Mouse (Mus musculus) kidney, embryonic 16.5 days (tissue): ENCODE measurements around the gene Mdn1. TPM values are rescaled to one million over a fixed set of nuclear protein-coding genes. Genes with fewer than 3 reads are reported as not detected.

Experiments used
- ATAC-seq: fragments of 200-750 bp; cut with Nextera tagmentation; 2 replicates; pipeline ENCODE4 v1.8.0; 2017; ENCODE audit warnings: moderate TSS enrichment; ENCODE audit not compliant: low FRiP score, low TSS enrichment
- H3K27ac ChIP-seq: fragments of 300-500 bp; sonication (generic); 2 replicates; pipeline ENCODE4 v1.5.1; 2014; ENCODE audit warnings: low read length
- H3K27me3 ChIP-seq: fragments of 300-500 bp; sonication (generic); 2 replicates; pipeline ENCODE4 v1.6.1; 2014; ENCODE audit warnings: low read length, control low read depth, mixed read lengths; ENCODE audit not compliant: insufficient read depth
- H3K36me3 ChIP-seq: fragments of 300-500 bp; sonication (generic); 2 replicates; pipeline ENCODE4 v1.6.1; 2014; ENCODE audit warnings: low read length, control low read depth, mixed read lengths; ENCODE audit not compliant: insufficient read depth
- H3K4me1 ChIP-seq: fragments of 300-500 bp; sonication (generic); 2 replicates; pipeline ENCODE4 v1.6.1; 2014; ENCODE audit warnings: low read length, control low read depth, mixed read lengths; ENCODE audit not compliant: insufficient read depth
- H3K4me2 ChIP-seq: fragments of 300-500 bp; sonication (generic); replicated peaks from 2 replicates; pipeline ENCODE4 v1.6.1; 2014; ENCODE audit warnings: low read depth, low read length
- H3K4me3 ChIP-seq: fragments of 300-500 bp; sonication (generic); 2 replicates; pipeline ENCODE4 v1.5.1; 2014; ENCODE audit warnings: mild to moderate bottlenecking, low read length
- H3K9ac ChIP-seq: fragments of 300-500 bp; sonication (generic); replicated peaks from 2 replicates; pipeline ENCODE4 v1.6.1; 2014; ENCODE audit warnings: low read length
- H3K9me3 ChIP-seq: fragments of 300-500 bp; sonication (generic); 2 replicates; pipeline ENCODE4 v1.6.1; 2016; ENCODE audit warnings: low read length, control low read depth
- WGBS: fragments of 180-500 bp; shearing (Covaris S2); extraction: QIAGEN DNeasy Blood & Tissue Kit; methylation state at CpG from one replicate; pipeline ENCODE4 v1.1.7; 2014; 5-methylcytosine and 5-hydroxymethylcytosine counted together
- polyA plus RNA-seq: library from polyadenylated mRNA; unstranded; fragments of >200 nt; fragmentation: Nextera tagmentation; extraction: Ambion mirVana; gene quantifications from 2 replicates; pipeline ENCODE4 v1.2.1, GENCODE M21; 2015

Mdn1 gene
- polyA plus RNA-seq, 1 experiment from 2014 or later: 12.1 TPM

DNA sequence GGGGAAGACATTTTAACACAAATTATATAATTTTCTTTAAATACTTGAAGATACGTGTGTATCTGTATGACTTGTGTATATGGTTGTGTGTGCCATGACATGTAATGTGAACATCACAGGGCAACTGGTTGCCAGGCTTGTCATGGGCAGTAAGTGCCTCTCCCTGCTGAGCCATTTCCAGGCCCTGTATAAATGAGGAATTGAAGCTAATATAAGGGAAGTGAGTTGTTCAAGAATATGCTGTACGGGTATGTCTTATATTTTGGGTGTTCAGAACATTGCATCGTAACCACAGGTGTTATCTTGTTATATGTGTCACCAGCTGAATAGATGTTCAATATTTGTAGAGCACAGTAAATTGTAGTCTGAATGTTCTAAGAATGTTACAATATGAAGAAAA, 20.6 kb downstream of the Mdn1 start:
- H3K36me3 ChIP-seq: peaks cover 56% of the 10 kb centered on the region

DNA sequence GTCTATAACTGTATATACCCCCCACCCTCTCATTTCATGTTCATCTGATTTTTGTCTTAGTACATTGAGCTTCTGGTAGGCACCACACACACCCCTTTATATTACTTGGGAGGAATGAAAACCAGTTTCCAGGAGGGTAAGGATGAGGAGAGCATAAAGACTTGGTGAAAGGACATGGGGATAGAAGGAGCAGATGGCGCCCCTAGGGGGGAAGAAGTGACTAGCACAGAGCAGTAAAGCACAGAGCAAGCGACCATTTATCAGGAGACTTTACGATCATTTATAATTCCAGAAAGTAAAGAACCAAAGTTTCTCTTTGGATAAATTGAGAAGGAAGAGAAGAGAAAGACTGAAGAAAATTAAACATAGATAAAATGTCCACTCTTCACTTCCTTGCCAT, 23.9 kb downstream of the Mdn1 start:
- 73% methylated on average over 3 of the region's 3 CpGs for WGBS

More for the DNA sequence above, 20.6 kb downstream of the Mdn1 start:
- Histone ChIP-seq H3K9me3 (no peaks in the 10 kb centered on the region), H3K27me3 (no peaks in the 10 kb centered on the region), H3K9ac (no peak overlapping the region), H3K4me1 (no peaks in the 10 kb centered on the region), H3K4me3 (no peak overlapping the region), H3K27ac (no peak overlapping the region), H3K4me2 (no peak overlapping the region)
- ATAC-seq: no peak
- whole genome bisulfite sequencing: 90% methylated on average over 3 of the region's 3 CpGs

DNA sequence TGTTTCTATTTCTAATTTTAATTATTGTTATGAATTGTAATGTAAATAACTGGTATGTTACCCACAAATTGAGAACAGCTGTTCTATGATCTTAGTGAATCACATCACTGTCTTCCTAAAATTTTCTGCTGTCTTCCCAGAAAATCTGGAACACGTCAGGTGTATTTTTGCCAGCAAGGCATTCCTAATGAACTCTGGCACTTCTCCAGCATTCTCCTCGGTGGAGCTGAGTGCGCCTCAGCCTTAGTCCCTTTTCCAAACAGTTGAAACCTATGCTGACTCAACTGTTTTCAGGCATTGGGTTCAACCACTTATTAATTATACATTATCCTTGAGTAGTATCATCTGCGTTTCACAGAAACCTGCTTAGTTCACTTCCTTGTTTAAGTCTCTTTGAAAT, 25.6 kb downstream of the Mdn1 start:
- ATAC-seq: no peak
- Histone ChIP-seq H3K27me3 (no peaks in the 10 kb centered on the region), H3K4me1 (no peaks in the 10 kb centered on the region), H3K4me2 (no peak overlapping the region), H3K36me3 (peaks cover 49% of the 10 kb centered on the region), H3K4me3 (no peak overlapping the region), H3K27ac (no peak overlapping the region), H3K9me3 (no peaks in the 10 kb centered on the region), H3K9ac (no peak overlapping the region)
- 73% methylated on average over 4 of the region's 4 CpGs for WGBS

More for the DNA sequence above, 23.9 kb downstream of the Mdn1 start:
- Histone ChIP-seq H3K27ac (no peak overlapping the region), H3K4me1 (no peaks in the 10 kb centered on the region), H3K4me2 (no peak overlapping the region), H3K27me3 (no peaks in the 10 kb centered on the region), H3K36me3 (peaks cover 55% of the 10 kb centered on the region), H3K9ac (no peak overlapping the region), H3K4me3 (no peak overlapping the region), H3K9me3 (no peaks in the 10 kb centered on the region)
- no peak for ATAC-seq

DNA sequence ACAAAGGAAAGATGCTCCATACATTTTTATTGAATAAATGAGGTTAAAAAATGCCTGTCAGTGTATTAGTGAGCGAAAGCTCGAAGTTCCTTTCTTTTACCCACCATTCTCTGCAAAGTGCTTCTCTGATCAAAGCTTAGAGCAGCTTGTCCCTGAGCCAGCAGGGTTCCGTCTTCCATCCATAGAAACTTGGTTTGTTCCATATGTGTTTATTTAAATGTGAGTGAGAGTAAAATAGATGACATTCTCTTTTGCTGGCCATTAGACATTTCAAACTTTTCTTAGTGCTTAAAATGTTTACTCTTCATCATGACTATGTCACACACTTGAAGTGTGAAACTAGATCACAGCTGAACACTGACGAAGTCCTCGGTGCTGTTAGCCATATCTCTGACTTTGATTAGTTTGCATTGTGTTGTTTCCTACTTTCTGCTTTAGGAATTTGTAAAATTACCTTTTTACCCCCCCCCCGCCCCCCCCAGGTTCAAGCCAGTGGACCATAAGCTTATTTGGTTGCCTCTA, 26.2 kb downstream of the Mdn1 start:
- H3K36me3 ChIP-seq: peaks cover 48% of the 10 kb centered on the region
- no peaks in the 10 kb centered on the region for H3K4me1 ChIP-seq
- H3K27me3 ChIP-seq: no peaks in the 10 kb centered on the region
- H3K4me2 ChIP-seq: no peak overlapping the region
- 91% methylated on average over 6 of the region's 6 CpGs for WGBS
- ATAC-seq: no peak
- no peaks in the 10 kb centered on the region for H3K9me3 ChIP-seq
- H3K9ac ChIP-seq: no peak overlapping the region
- H3K4me3 ChIP-seq: no peak overlapping the region
- H3K27ac ChIP-seq: no peak overlapping the region

DNA sequence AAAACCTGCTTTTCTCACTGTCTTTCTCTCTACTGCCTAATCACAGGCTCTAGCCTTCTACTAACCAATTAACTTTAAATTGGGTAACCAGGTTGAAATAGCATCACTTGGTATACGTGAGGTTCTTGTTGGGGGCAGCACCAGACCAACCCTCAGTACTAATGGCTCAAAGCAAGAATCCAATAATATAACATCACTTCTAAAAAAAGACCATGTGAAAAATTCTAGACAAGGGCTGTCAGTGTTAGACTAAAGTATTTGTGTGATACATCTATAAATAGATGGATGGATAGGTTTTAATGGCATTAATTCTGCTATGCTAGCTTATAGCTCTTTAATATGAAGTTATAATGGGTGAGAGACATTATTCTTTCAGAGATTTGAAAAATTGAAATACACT, 60.8 kb downstream of the Mdn1 start:
- H3K9ac ChIP-seq: no peak overlapping the region
- H3K9me3 ChIP-seq: no peaks in the 10 kb centered on the region
- no peak overlapping the region for H3K4me3 ChIP-seq
- no peak overlapping the region for H3K4me2 ChIP-seq
- 92% methylated on average over 1 of the region's 1 CpGs for WGBS
- no peaks in the 10 kb centered on the region for H3K27me3 ChIP-seq
- no peak overlapping the region for H3K27ac ChIP-seq
- H3K4me1 ChIP-seq: no peaks in the 10 kb centered on the region
- H3K36me3 ChIP-seq: peaks cover 48% of the 10 kb centered on the region
- no peak for ATAC-seq

DNA sequence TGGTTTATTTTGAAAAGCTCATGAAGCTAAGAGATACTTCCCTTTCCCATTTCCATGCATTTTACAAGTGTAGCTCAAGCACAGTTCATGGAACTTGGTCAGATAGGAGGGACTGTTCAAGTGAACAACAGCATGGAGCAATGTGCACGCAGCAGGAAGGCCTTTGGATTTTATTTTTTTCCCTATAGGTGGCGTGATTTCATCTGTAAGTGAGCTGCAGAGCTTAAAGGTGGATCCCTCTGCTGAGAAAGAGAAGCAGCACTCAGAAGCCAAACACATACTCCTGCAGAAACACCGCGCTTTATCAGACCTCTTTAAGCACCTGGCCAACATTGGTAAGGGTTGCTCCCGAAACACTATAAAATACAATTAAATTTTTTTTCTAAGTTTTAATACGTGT, 88.5 kb downstream of the Mdn1 start:
- 89% methylated on average over 6 of the region's 6 CpGs for WGBS
- H3K9me3 ChIP-seq: no peaks in the 10 kb centered on the region

DNA sequence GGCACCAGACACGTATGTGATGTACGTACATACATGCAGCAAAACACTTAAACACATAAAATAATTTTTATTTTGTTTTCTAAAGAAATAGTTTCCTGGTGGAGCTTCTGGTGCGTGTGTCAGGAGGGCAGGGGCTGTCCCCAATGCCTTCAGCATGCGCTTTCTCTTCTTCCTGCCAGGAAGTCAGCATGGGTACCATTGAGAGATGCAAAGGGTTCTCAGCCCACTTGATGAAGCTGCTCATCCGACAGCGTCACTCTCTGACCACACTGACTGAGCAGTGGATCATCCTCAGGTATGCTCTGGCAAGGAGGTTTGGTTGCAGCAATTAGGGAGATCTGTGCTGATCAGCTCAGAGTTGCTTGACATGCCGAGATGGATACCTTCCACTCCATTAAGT, 91.5 kb downstream of the Mdn1 start:
- Histone ChIP-seq H3K9me3 (no peaks in the 10 kb centered on the region), H3K4me1 (no peaks in the 10 kb centered on the region), H3K4me2 (no peak overlapping the region), H3K27ac (no peak overlapping the region), H3K27me3 (no peaks in the 10 kb centered on the region), H3K9ac (no peak overlapping the region), H3K36me3 (peaks cover 74% of the 10 kb centered on the region), H3K4me3 (no peak overlapping the region)
- ATAC-seq: no peak
- WGBS: 92% methylated on average over 7 of the region's 7 CpGs

More for the DNA sequence above, 88.5 kb downstream of the Mdn1 start:
- Histone ChIP-seq H3K4me2 (no peak overlapping the region), H3K27me3 (no peaks in the 10 kb centered on the region), H3K27ac (no peak overlapping the region), H3K36me3 (peaks cover 76% of the 10 kb centered on the region), H3K4me1 (no peaks in the 10 kb centered on the region), H3K9ac (no peak overlapping the region), H3K4me3 (no peak overlapping the region)
- no peak for ATAC-seq

DNA sequence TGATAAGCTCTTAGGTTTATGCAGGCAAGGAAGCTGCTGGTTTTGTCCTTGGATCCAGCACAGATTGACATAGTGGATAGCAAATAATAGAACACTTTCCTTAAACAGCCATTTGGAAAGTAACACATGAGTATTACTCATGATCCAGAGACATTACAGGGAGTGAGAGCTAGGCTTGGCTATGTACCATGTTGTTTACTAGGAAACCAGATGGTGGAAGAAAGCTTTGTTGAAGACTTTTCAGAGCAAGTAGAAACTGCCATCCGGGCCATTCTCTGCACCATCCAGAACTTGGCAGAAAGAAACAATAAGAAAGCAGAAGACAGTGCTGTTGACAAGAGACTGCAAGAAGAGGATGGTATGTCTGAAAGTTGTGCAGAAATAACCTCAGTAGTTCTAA, 93.8 kb downstream of the Mdn1 start:
- WGBS: 97% methylated on average over 1 of the region's 1 CpGs
- Histone ChIP-seq H3K9me3 (no peaks in the 10 kb centered on the region), H3K9ac (no peak overlapping the region), H3K36me3 (peaks cover 57% of the 10 kb centered on the region), H3K4me2 (no peak overlapping the region), H3K27me3 (no peaks in the 10 kb centered on the region), H3K27ac (no peak overlapping the region), H3K4me1 (no peaks in the 10 kb centered on the region), H3K4me3 (no peak overlapping the region)
- ATAC-seq: no peak

DNA sequence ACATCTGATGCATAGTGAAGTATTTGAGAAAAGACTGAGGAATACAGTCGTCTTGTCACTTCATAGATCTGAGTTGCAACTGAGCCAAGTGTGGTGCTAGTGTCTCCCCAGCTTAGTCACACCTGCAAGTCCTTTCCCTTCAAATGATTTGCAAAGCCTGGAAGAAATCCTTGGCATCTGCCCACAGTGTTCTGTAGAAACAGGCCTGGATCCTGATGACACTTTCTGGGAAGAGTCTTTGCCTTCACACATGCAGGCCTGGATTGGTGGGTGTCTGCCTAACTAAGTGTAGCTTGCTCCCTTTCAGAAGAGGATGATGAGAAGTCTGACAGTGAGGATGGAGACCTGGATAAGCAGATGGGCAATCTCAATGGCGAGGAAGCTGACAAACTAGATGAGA, 100.5 kb downstream of the Mdn1 start:
- no peaks in the 10 kb centered on the region for H3K4me1 ChIP-seq
- H3K4me2 ChIP-seq: no peak overlapping the region
- peaks cover 58% of the 10 kb centered on the region for H3K36me3 ChIP-seq
- ATAC-seq: no peak
- no peak overlapping the region for H3K9ac ChIP-seq
- no peaks in the 10 kb centered on the region for H3K9me3 ChIP-seq
- H3K27me3 ChIP-seq: no peaks in the 10 kb centered on the region
- H3K27ac ChIP-seq: no peak overlapping the region
- WGBS: 81% methylated on average over 2 of the region's 2 CpGs
- H3K4me3 ChIP-seq: no peak overlapping the region

DNA sequence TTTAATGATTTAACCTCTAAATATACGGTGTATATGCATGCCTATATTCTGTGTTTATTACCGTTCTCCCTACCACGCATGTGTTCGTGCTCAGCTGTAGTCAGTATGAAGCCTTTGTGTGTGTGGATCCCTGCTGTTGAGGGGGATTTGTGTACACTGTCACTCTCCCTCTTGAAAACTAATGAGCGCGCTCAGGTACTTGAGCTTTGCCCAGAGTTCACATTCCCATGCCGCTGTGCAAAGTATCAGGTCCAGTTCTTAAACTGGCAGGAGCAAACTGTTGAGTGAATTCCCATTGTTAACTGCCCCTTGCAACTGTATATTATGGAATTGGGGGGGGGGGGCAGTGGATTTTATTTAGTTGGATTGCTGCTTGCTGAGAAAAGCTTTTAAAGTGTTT, 110.6 kb downstream of the Mdn1 start:
- 94% methylated on average over 7 of the region's 7 CpGs for WGBS

More for the DNA sequence above, 110.6 kb downstream of the Mdn1 start:
- Histone ChIP-seq H3K36me3 (peaks cover 45% of the 10 kb centered on the region), H3K27me3 (no peaks in the 10 kb centered on the region), H3K4me3 (no peak overlapping the region), H3K4me2 (no peak overlapping the region), H3K9ac (no peak overlapping the region), H3K27ac (no peak overlapping the region), H3K4me1 (no peaks in the 10 kb centered on the region), H3K9me3 (no peaks in the 10 kb centered on the region)
- no peak for ATAC-seq
